In the genomic region with DNA sequence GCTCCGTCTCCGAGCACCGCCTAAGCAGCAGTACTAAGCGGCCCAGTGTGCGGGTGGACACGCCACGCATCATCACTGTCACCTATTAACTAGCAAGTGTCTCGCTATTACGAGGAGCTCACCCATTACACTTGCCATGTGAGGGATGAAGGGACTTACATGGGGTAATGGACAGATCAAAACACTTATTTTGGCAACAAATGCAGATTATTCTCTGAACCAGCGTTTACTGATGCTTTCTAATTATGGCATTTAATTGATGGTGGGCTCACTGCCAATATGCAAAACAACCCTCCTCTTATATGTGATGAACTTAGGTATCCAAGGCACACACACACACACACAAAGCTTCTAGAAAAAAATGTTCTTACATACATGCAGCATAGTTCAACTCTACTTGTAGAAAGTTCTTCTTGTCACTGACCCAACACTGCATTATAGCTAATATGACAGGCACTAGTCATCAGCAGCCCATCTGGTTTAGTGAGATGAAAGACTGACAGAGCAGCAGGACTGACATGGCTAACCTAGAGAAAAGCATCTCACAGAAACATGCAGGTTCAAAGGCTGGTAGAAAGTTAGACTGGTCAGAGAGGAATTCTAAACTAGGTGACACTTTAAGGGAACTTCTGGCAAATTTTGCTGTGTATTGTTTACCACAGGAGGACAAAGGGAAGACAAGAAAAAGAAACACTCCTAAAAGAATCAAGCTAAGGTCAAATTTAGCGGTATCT, we compare ENCODE assay signal across 9 mouse cellular contexts. TPM values are rescaled to one million over a fixed set of nuclear protein-coding genes. Genes with fewer than 3 reads are reported as not detected.
DNase-seq lines count a peak whose midpoint lies in the region; ATAC-seq and TF ChIP-seq lines count a peak whose summit lies in the region.
"Had no signal": no experiment of that assay in that cellular context is flagged by ENCODE, and none has a peak within 500 bp of the region (broad histone marks: within the 10 kb centered on the region; RNA-seq: fewer than 3 reads in every experiment).

No protein-coding gene starts in this region.

- H3K9ac ChIP-seq in heart, embryonic 12.5 days = peak overlapping the region; percentile 100; the same call in 1 of the 2 replicates
- no peak overlapping the region for H3K9ac ChIP-seq in heart, adult 2 months (ENCODE audit: low read depth, low read length)
- peak overlapping the region; percentile 99; the same call in 1 of the 2 replicates for H3K9ac ChIP-seq in hindbrain, embryonic 12.5 days

- TF ChIP-seq EP300 in heart, adult 2 months (IDR thresholded peaks at IDR 0.05; ENCODE audit: insufficient read depth, low read depth, low read length) = no peak

- peaks cover 63% of the 10 kb centered on the region for H3K4me1 ChIP-seq in heart, embryonic 12.5 days (replicated peaks)
- H3K4me1 ChIP-seq in heart, adult 2 months (ENCODE audit: control insufficient read depth, insufficient read depth, low read length) = peaks cover 18% of the 10 kb centered on the region
- peaks cover 35% of the 10 kb centered on the region for H3K4me1 ChIP-seq in hindbrain, embryonic 12.5 days
- H3K4me1 ChIP-seq in midbrain, embryonic 10.5 days = peaks cover 55% of the 10 kb centered on the region

- no peaks in the 10 kb centered on the region for H3K27me3 ChIP-seq in heart, embryonic 12.5 days (replicated peaks)
- no peaks in the 10 kb centered on the region for H3K27me3 ChIP-seq in heart, adult 2 months (ENCODE audit: control insufficient read depth, insufficient read depth, low read length)
- no peaks in the 10 kb centered on the region for H3K27me3 ChIP-seq in hindbrain, embryonic 12.5 days
- no peaks in the 10 kb centered on the region for H3K27me3 ChIP-seq in midbrain, embryonic 10.5 days (ENCODE audit: low read depth, poor library complexity, severe bottlenecking)

- no peak overlapping the region for H3K4me3 ChIP-seq in heart, embryonic 12.5 days
- no peak overlapping the region; the same call in 1 of the 2 replicates for H3K4me3 ChIP-seq in heart, adult 2 months
- peak overlapping the region; percentile 100 for H3K4me3 ChIP-seq in hindbrain, embryonic 12.5 days
- H3K4me3 ChIP-seq in midbrain, embryonic 10.5 days = peak overlapping the region; percentile 93

- no peaks in the 10 kb centered on the region for H3K9me3 ChIP-seq in heart, embryonic 12.5 days (replicated peaks)
- no peaks in the 10 kb centered on the region for H3K9me3 ChIP-seq in hindbrain, embryonic 12.5 days (replicated peaks)
- no peaks in the 10 kb centered on the region for H3K9me3 ChIP-seq in midbrain, embryonic 10.5 days (replicated peaks)

- ATAC-seq in heart, embryonic 12.5 days (ENCODE audit: insufficient number of reproducible peaks, low FRiP score) = no peak
- ATAC-seq in hindbrain, embryonic 12.5 days (ENCODE audit: low FRiP score) = no peak
- ATAC-seq: CD4-positive, CD25-positive, alpha-beta regulatory T cell, adult 4 months had no signal

- 79% methylated on average over 11 of the region's 11 CpGs for WGBS in heart, embryonic 12.5 days
- WGBS in heart, adult 2 months = 63% methylated on average over 11 of the region's 11 CpGs
- whole genome bisulfite sequencing in hindbrain, embryonic 12.5 days = 45% methylated on average over 11 of the region's 11 CpGs
- 73% methylated on average over 11 of the region's 11 CpGs for WGBS in midbrain, embryonic 10.5 days

- DNase-seq in heart, adult 2 months = no peak
- DNase-seq in Muller cell, postnatal 12 days (ENCODE audit: inconsistent ontology term) = peak; percentile 39
- DNase-seq in midbrain, embryonic 10.5 days (ENCODE audit: low spot score) = no peak
- DNase-seq in ovary, postnatal 14 days (ENCODE audit: low spot score) = no peak
- no peak for DNase-seq in testis, postnatal 10 days (ENCODE audit: low spot score)
- DNase-seq in left cerebral cortex, adult 8-10 months (ENCODE audit: low spot score in 2 of 2) = no peak

- intact Hi-C loops in heart, adult 2 months (cut with DNase I) = no loop called here

- no peak for TF ChIP-seq POLR2A in heart, adult 2 months (IDR thresholded peaks at IDR 0.05; ENCODE audit: insufficient read depth, low read depth, low read length)

- H3K4me2 ChIP-seq in heart, embryonic 12.5 days = peak overlapping the region; percentile 87
- peak overlapping the region; percentile 74 for H3K4me2 ChIP-seq in hindbrain, embryonic 12.5 days (replicated peaks)

- H3K27ac ChIP-seq in heart, embryonic 12.5 days (ENCODE audit: poor library complexity, severe bottlenecking) = no peak overlapping the region
- H3K27ac ChIP-seq in heart, adult 2 months = no peak overlapping the region
- peak overlapping the region; percentile 24 for H3K27ac ChIP-seq in hindbrain, embryonic 12.5 days
- H3K27ac ChIP-seq in midbrain, embryonic 10.5 days (replicated peaks) = peak overlapping the region; percentile 99

- TF ChIP-seq CTCF in heart, adult 2 months (IDR thresholded peaks at IDR 0.05) = no peak

- H3K79me2 ChIP-seq in heart, adult 2 months (replicated peaks; ENCODE audit: control insufficient read depth, insufficient read depth, low read length) = peaks cover 7% of the 10 kb centered on the region

- H3K36me3 ChIP-seq in heart, embryonic 12.5 days = peaks cover 3% of the 10 kb centered on the region; the same call in 1 of the 2 replicates
- H3K36me3 ChIP-seq in heart, adult 2 months (ENCODE audit: control insufficient read depth, insufficient read depth, low read length) = peaks cover 37% of the 10 kb centered on the region
- 0 out of 2 replicates have a peak, but pooled peaks cover 3% of the 10 kb centered on the region for H3K36me3 ChIP-seq in hindbrain, embryonic 12.5 days
- peaks cover 4% of the 10 kb centered on the region; the same call in 1 of the 2 replicates for H3K36me3 ChIP-seq in midbrain, embryonic 10.5 days

RNA-seq across cellular contexts. Expression of a gene that starts 2.5 kb away (rescaled TPM):
- 62.4 and 64.8 TPM in 2 replicates for polyA plus RNA-seq in heart, embryonic 12.5 days (2016; fragmentation: Nextera tagmentation; extraction: Ambion mirVana)
- 10 to 100 TPM; 68.0 to 76.3 TPM for total RNA-seq in heart, adult 2 months (2021)
- 34.4 and 48.3 TPM in 2 replicates for polyA plus RNA-seq in heart, adult 2 months (2012; rRNA removed)
- polyA plus RNA-seq in hindbrain, embryonic 12.5 days (2016; fragmentation: Nextera tagmentation; extraction: Ambion mirVana) = 87.0 and 90.1 TPM in 2 replicates
- polyA plus RNA-seq in midbrain, embryonic 10.5 days (2016; fragmentation: Nextera tagmentation; extraction: Ambion mirVana) = 29.5 TPM in 2 replicates
- 100 to 1,000 TPM; 146 to 152 (median 151) TPM for total RNA-seq in left cerebral cortex, adult 8-10 months (2022)

RNA-seq across cellular contexts. Expression of a gene that starts 23.2 kb away (rescaled TPM):
- polyA plus RNA-seq in heart, embryonic 12.5 days (2016; fragmentation: Nextera tagmentation; extraction: Ambion mirVana) = 77.3 and 79.9 TPM in 2 replicates
- 10 to 100 TPM; 74.4 to 88.2 TPM for total RNA-seq in heart, adult 2 months (2021)
- polyA plus RNA-seq in heart, adult 2 months (2012; rRNA removed) = 95.9 and 113 TPM in 2 replicates
- 62.6 and 63.9 TPM in 2 replicates for polyA plus RNA-seq in hindbrain, embryonic 12.5 days (2016; fragmentation: Nextera tagmentation; extraction: Ambion mirVana)
- 49.5 and 50.9 TPM in 2 replicates for polyA plus RNA-seq in midbrain, embryonic 10.5 days (2016; fragmentation: Nextera tagmentation; extraction: Ambion mirVana)
- 10 to 100 TPM; 54.2 to 66.2 (median 63.3) TPM for total RNA-seq in left cerebral cortex, adult 8-10 months (2022)

Comparison
In these comparisons a context has a peak if more than half of its experiments do, and no peak if none do; other contexts are left out.
1. H3K27ac ChIP-seq: peak in hindbrain, embryonic 12.5 days (single experiment) and midbrain, embryonic 10.5 days (single experiment); none in heart, embryonic 12.5 days (single experiment) and heart, adult 2 months (single experiment).
2. H3K4me3 ChIP-seq: peak in hindbrain, embryonic 12.5 days (single experiment) and midbrain, embryonic 10.5 days (single experiment); none in heart, embryonic 12.5 days (single experiment) and heart, adult 2 months (single experiment).